Mouse (Mus musculus) gastrocnemius, postnatal 36 days (tissue): ENCODE data around the gene Gm1043. TPM values are rescaled to one million over a fixed set of nuclear protein-coding genes. Genes with fewer than 3 reads are reported as not detected.

Experiments
- DNase-seq, 2 experiments: peaks; one replicate each; pipeline ENCODE4 v3.0.0; 2022
- intact Hi-C: fragments of 180-260 bp; cut with DNase I; formaldehyde crosslinking; loops from one replicate; pipeline ENCODE4 v1.15.1; 2025
- total RNA-seq, 2 experiments: library from RNA; stranded (reverse); gene quantifications; 2 replicates each; pipeline ENCODE4 v1.2.3; 2021

Gene Gm1043
- total RNA-seq, 2 experiments from 2014 or later: not detected

GRCm38 (mm10) chr5:37196666-37197250 is 111.6 kb downstream of the Gm1043 start:
- intact Hi-C loops: no loop called here
- no peak for DNase-seq

- intact Hi-C loops: no loop called here
- DNase-seq: no peak
Measured at GRCm38 (mm10) chr5:37197423-37197822, 112.3 kb downstream of the Gm1043 start.

- DNase-seq: no peak
- intact Hi-C loops: no loop called here
Measured at GRCm38 (mm10) chr5:37198011-37198688, 113.0 kb downstream of the Gm1043 start.

GRCm38 (mm10) chr5:37202285-37202684 is 117.1 kb downstream of the Gm1043 start:
- no peak for DNase-seq
- intact Hi-C loops: no loop called here

- intact Hi-C loops: no loop called here
- no peak for DNase-seq
Measured at GRCm38 (mm10) chr5:37204886-37205285, 119.7 kb downstream of the Gm1043 start.

- intact Hi-C loops: no loop called here
- DNase-seq: no peak
Measured at GRCm38 (mm10) chr5:37205420-37205819, 120.2 kb downstream of the Gm1043 start.

DNA sequence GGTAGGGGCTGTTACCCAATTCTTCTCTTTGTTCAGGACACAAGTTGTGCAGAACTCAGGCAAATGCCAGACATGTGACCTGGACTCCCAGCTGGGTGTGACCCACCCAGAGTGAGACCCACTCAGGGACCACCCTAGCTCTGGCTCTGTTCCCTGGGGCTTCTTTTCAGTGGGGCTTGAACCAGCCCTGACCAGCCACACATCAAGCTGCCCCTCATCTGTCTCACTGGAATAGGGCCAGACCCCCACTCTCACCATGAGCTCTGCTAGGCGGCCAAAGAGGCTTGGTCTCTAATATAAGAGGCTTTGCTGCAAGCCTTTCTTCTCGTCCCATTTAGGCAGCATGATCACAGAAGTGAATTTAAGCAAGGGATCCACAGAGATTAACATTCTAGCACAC is 121.2 kb downstream of the Gm1043 start:
- intact Hi-C loops: no loop called here
- DNase-seq: no peak

DNA sequence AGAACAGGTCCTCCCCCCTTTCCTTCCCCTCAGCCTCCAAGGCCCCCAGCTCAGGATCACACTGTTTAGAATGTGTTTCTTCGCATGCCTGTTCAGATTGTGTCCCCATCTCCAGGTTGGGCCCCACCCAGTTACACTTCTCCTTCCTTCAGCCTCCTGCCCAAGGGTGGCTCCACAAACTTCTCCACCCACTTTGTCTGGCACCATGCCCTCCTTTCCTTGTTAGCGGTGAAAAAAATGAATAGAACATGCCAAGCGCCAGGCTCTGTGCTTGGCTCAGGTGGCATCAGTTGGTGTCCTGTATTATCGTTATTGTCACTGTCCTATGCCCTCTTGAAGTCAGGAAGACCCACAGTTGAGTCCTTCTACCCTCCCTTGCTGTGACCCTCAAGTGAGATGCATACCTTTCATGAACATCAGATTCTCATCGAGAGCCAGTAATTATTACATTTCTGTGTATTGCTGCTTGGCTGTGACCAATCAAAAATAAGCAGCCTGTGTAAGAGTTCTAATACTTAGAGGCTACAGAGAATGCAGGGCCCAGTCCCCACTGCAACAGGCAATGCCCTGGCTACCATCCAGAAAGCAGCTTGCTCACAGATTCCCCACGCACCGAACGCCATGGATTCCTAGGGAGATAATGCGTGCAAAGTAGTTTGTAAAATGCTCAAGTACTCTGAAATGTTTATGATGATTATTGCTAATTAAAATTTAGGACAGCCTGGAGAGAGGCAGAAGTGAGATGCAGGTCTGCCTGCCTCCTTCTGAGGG is 128.0 kb downstream of the Gm1043 start:
- DNase-seq: no peak
- intact Hi-C loops: no loop called here

- intact Hi-C loops: no loop called here
- DNase-seq: no peak
Measured at GRCm38 (mm10) chr5:37213709-37214103, 128.5 kb downstream of the Gm1043 start.

DNA sequence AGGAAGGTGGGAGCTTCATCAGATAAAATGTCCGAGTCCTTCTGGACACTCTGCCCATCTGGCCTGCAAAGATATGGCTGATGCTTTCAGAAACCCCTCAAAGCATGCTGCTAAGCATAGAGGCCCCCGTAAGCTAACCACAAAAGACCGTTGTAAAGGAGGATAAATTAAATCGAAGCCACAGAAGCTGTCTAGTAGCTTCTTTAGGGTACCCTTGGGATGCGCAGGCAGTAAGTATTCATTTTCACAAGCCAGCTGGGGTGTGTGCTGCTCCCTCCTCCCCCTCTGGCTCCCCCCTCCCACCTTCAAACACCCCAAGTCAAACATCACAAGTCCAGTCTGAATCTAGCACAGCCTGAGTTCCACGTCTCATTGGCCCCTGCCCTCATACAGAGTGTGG is 129.4 kb downstream of the Gm1043 start:
- no peak for DNase-seq
- intact Hi-C loops: no loop called here

GRCm38 (mm10) chr5:37215276-37215675 is 130.1 kb downstream of the Gm1043 start:
- no peak for DNase-seq
- intact Hi-C loops: no loop called here

- intact Hi-C loops: no loop called here
- no peak for DNase-seq
Measured at GRCm38 (mm10) chr5:37219615-37220014, 134.4 kb downstream of the Gm1043 start.

GRCm38 (mm10) chr5:37220575-37220974 is 135.4 kb downstream of the Gm1043 start:
- intact Hi-C loops: no loop called here
- DNase-seq: no peak

GRCm38 (mm10) chr5:37221563-37221962 is 136.4 kb downstream of the Gm1043 start:
- no peak for DNase-seq
- intact Hi-C loops: no loop called here

- intact Hi-C loops: no loop called here
- DNase-seq: no peak
Measured at GRCm38 (mm10) chr5:37222316-37222715, 137.1 kb downstream of the Gm1043 start.

DNA sequence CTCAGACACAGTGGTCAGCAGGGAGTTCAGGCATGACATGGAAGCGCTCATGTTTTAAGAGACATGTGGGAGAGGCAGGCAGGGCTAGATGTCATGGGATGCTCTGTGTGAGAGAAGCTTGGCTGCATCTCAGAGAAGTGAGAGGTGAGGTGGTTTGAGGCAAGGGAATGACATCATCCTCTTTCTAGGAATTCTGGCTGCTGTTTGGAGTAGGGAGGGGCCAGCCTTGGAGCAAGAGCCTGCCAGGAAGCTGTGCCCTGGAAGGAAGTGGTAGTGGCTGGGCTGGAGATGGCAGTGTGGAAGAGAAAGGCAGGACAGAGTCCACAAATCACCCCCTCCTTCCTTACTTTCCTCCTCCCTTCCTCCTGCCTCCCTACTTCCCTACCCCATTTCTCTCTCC is 140.5 kb downstream of the Gm1043 start:
- intact Hi-C loops: no loop called here
- no peak for DNase-seq

GRCm38 (mm10) chr5:37227956-37228680 is 142.9 kb downstream of the Gm1043 start:
- intact Hi-C loops: no loop called here
- DNase-seq: no peak

DNA sequence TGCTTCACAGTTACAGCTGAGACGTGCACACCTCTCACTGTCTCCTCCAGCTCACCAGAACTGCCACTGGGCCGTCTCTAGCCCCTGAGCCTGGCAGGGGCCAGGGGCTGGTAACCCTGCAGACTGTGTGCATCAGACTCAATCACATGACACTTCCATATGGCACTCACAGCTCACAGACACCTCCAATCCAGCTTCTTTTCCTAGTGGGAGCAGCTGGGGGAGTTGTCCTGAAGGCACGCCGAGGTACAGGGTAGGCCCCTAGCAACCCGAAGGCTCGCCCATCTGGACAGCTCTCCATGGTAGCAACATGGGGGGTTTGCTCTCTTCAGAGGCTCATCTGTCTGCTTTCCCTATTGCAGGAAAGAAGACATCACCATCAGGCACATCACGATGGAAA is 143.7 kb downstream of the Gm1043 start:
- intact Hi-C loops: no loop called here
- no peak for DNase-seq

- no peak for DNase-seq
- intact Hi-C loops: no loop called here
Measured at GRCm38 (mm10) chr5:37233010-37233557, 147.9 kb downstream of the Gm1043 start.

DNA sequence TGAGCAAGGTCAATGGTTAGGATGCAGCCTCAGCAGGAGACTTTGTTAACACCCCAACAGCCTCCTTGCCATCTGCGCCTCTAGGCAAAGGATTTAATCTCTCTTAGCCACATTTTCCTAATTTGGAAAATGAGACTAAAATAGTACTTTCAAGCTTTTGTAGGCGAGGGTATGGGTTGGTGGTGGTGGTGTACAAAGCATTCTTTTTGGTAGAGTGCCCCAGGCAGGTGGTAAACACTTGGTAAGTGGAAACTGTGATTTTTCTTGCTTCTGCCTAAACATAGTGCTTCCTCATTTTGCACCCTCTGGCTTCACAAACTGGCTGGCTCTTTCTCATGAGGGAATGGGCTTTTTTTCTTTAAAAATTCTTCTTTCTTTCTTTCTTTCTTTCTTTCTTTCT is 153.5 kb downstream of the Gm1043 start:
- no peak for DNase-seq
- intact Hi-C loops: no loop called here

DNA sequence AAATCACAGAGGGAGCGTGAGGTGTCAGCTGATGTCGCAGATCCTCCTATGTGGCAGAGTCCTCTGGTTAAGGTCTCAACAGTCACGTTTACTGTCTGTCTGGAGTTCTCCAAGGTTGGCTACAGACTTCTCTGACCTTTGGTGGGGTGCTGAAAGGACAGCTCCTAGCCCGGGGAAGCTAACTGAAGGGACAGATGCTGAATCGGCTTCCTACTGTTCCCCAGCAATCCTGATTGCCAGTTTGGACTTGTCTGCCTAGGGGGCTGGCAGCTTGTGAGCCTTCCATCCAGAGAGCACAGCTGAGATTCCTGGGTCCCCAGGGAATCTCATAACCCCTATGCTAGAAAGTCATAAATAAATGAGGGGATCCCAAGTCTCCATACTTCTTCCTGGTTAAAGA is 155.4 kb downstream of the Gm1043 start:
- intact Hi-C loops: no loop called here

More for the DNA sequence above, 155.4 kb downstream of the Gm1043 start:
- no peak for DNase-seq
